Mouse (Mus musculus): ENCODE results near the gene Catip.

Gene Catip

DNA sequence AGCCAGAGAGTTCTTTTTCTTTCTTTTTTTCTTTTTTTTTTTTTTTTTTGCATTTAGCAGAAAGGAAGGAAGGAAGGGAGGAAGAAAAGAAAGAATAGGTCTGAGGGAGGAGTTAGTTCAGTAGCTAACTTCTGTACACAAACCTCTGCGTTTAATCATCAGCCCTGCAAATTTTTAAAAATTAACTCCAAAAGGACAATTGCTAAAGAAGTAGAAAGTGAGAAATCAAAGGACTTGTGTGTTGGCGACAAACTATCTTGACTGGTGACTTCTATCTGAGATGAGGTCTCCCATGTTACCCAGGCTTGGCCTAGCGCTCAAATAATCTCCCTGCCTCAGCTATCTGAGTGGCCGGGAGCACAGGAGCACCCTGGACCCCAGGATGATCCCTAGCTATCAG is 42.3 kb downstream of the Catip start:
- DNase-seq: no peak

DNA sequence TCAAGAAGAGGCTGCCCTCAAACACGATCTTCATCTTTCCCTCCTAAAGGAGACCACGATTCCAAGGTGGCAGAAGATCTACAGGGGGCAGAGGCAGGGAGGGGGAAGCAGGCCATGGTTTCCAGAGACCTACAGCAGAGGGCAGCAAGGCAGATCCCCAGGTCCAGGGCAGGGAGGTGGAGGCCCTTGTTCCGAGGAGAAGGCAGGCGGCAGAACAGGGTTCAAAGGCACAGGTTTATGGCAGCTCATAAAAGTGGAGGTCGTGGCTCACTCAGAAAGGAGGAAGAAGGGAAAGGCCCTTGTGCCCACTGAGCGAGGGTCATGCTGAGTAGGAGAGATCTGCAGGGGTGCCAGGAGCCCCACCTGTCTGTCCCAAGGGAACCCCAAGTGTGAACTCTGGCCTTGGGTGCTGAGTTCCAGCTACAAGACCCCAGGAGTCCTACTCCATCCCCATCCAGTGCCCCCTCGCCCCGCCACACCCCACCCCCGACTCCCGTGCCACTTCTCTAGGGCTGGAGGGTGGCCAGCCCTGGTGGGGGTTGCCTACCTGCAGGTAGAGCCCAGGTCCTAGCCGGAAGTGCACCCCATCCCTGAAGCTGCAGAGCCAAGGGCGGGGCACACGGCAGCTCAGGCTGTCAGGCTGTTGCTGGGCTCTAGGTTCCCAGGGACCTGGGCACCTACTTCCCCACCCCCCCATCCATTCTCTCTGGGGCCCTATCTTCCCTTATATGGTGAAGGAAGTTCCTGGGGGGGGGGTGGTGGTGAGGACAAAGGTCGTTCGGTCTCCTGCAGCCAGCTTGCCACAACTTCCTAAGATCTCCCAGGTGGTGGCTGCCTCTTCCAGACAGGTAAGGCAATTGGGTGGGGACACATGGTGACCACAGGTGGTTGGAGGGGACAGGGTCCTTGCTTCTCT is 46.9 kb downstream of the Catip start, which contains the start of gene Vil1:
Vil1 (plus strand) TSS at position 788 of the 916 bp plus-strand sequence.
- DNase-seq: no peak

DNA sequence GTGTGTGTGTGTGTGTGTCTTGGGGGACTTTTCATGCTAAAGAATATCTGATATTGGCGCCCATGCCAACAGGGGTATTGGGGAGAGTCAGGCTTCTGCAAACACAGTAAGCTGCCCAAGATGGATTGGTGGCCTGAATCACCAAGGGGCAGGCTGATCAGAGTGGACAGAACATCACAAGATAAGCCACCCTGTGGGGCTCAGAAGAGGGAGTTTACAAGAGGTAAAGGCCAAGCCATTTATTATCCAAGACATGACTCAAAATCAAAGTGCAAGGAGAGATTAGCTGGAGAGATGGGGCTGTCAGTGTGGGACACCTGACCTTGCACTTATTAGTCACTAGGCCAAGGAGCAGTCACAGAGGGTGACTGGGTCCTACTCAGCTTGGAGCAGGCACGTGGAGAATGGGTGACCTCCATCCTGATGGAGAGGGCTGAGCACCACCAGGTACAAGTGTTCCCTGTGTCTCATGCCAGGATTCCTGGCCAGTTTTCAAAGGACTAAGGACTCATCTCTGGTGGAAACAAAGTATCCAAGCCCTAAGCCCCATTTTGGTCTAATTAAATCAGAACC is 49.9 kb downstream of the Catip start:
- DNase-seq: no peak

DNA sequence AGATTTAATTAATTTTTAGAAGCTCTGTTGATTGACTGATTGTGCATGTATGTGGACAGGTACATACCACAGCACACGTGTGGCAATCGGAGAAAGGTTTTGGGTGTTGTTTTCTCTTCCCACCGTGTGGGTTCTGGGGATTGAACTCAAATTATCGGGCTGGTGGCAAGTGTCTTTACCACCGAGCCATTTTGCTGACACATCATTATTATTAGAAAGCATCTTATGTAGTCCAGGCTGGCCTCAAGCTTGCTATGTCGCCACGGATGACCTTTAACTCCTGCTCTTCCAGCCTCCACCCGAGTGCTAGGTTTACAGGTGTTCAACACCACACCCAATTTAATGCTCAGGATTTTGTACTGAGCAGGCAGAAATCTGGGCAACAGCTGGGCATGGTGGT is 50.8 kb downstream of the Catip start:
- no peak for DNase-seq

DNA sequence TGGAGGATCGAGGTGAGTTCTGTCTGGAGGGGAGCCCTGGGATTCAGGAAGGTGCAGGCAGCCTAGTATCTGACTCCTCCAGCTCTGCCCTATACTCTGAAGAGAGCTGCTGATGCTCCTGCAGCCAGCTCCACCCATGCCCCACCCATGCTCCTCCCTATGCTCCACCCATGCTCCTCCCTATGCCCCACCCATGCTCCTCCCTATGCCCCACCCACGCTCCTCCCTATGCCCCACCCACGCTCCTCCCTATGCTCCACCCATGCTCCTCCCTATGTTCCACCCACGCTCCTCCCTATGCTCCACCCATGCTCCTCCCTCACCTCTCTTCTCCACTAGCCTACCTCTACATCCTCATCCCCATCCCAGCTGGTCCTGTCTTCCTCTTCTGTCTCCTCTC is 53.2 kb downstream of the Catip start:
- DNase-seq: no peak
